Mouse (Mus musculus) hindbrain, embryonic 14.5 days (tissue): ENCODE data around the gene Pign. TPM values are rescaled to one million over a fixed set of nuclear protein-coding genes. Genes with fewer than 3 reads are reported as not detected.

Experiments
- ATAC-seq: fragments of 200-750 bp; cut with Nextera tagmentation; 2 replicates; pipeline ENCODE4 v1.8.0; 2017; ENCODE audit warnings: moderate number of reproducible peaks, mild to moderate bottlenecking, moderate TSS enrichment, moderate library complexity; ENCODE audit not compliant: low FRiP score
- DNase-seq: peaks from one replicate; pipeline ENCODE4 v3.0.0-alpha.2; 2015; ENCODE audit warnings: low spot score
- H3K27ac ChIP-seq: fragments of 300-500 bp; sonication (generic); 2 replicates; pipeline ENCODE4 v1.5.1; 2014; ENCODE audit warnings: mild to moderate bottlenecking, moderate library complexity
- H3K27me3 ChIP-seq: fragments of 300-500 bp; sonication (generic); 2 replicates; pipeline ENCODE4 v1.6.1; 2014; ENCODE audit warnings: mild to moderate bottlenecking, low read length, mixed read lengths; ENCODE audit not compliant: control insufficient read depth, insufficient read depth
- H3K36me3 ChIP-seq: fragments of 300-500 bp; sonication (generic); replicated peaks from 2 replicates; pipeline ENCODE4 v1.6.1; 2014; ENCODE audit not compliant: control insufficient read depth, insufficient read depth
- H3K4me1 ChIP-seq: fragments of 300-500 bp; sonication (generic); replicated peaks from 2 replicates; pipeline ENCODE4 v1.6.1; 2014; ENCODE audit warnings: antibody characterized with exemption, low read length, mixed read lengths; ENCODE audit not compliant: control insufficient read depth, insufficient read depth
- H3K4me2 ChIP-seq: fragments of 300-500 bp; sonication (generic); replicated peaks from 2 replicates; pipeline ENCODE4 v1.6.1; 2014; ENCODE audit warnings: mild to moderate bottlenecking, moderate library complexity
- H3K4me3 ChIP-seq: fragments of 300-500 bp; sonication (generic); replicated peaks from 2 replicates; pipeline ENCODE4 v1.5.1; 2014; ENCODE audit warnings: mild to moderate bottlenecking, low read length
- H3K9ac ChIP-seq: fragments of 300-500 bp; sonication (generic); 2 replicates; pipeline ENCODE4 v1.6.1; 2014
- H3K9me3 ChIP-seq: fragments of 300-500 bp; sonication (generic); 2 replicates; pipeline ENCODE4 v1.6.1; 2016; ENCODE audit warnings: low read length; ENCODE audit not compliant: control insufficient read depth
- WGBS: fragments of 180-500 bp; shearing (Covaris S2); extraction: QIAGEN DNeasy Blood & Tissue Kit; methylation state at CpG from one replicate; pipeline ENCODE4 v1.1.7; 2014; 5-methylcytosine and 5-hydroxymethylcytosine counted together
- polyA plus RNA-seq: library from polyadenylated mRNA; unstranded; fragments of >200 nt; fragmentation: Nextera tagmentation; extraction: Ambion mirVana; gene quantifications from 2 replicates; pipeline ENCODE4 v1.2.1, GENCODE M21; 2014

The Pign gene
- polyA plus RNA-seq, 1 experiment from 2014 or later: 14.8 TPM

DNA sequence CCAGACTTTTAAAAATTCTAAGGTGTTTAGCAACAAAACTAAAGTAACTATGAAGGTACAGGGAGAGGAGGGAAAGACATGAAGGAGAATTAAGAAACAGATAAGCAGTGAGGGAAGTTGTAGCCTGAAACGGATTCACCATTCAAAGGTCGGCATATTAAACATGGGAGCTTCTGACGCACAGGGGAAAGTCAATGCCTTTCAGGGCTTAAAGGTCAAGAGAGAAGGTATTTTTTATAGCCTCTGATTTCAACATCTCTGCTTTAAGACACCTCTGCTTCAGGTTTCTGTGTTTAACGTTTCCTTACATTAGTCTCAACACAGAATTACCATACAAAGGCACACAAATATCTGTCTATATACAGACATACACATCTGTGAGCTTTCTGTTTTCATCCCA is 113.8 kb downstream of the Pign start:
- H3K9me3 ChIP-seq: no peaks in the 10 kb centered on the region
- no peak overlapping the region for H3K4me3 ChIP-seq
- no peak overlapping the region for H3K27ac ChIP-seq
- H3K9ac ChIP-seq: no peak overlapping the region
- peaks cover 3% of the 10 kb centered on the region; the same call in 1 of the 2 replicates for H3K36me3 ChIP-seq
- no peak for DNase-seq
- H3K27me3 ChIP-seq: no peaks in the 10 kb centered on the region
- no peak overlapping the region for H3K4me2 ChIP-seq
- 88% methylated on average over 4 of the region's 4 CpGs for WGBS
- H3K4me1 ChIP-seq: no peaks in the 10 kb centered on the region
- ATAC-seq: no peak

DNA sequence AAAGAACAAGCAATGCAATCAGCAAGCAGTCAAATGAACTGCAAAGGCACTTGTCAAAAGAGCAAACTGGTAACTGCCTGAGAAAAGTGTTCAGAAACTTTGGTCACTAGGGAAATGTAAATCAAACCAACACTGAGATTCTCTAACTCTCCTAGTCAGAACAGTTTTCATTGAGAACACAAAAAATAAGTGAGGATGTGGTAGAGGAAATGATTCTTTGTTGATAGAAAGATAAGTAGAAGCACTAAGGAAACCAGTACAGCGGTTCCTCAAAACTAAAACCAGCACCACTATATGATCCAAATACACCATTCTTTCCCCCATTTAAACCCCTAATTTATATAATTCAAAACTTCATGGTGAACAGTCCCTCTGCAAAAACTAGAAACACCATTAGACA is 120.4 kb downstream of the Pign start:
- Histone ChIP-seq H3K9me3 (peaks cover 7% of the 10 kb centered on the region; the same call in 1 of the 2 replicates), H3K4me3 (no peak overlapping the region), H3K4me2 (no peak overlapping the region), H3K36me3 (peaks cover 15% of the 10 kb centered on the region), H3K9ac (no peak overlapping the region), H3K4me1 (no peaks in the 10 kb centered on the region), H3K27me3 (no peaks in the 10 kb centered on the region), H3K27ac (no peak overlapping the region)
- 97% methylated on average over 1 of the region's 1 CpGs for WGBS
- ATAC-seq (no peak), DNase-seq (no peak)

DNA sequence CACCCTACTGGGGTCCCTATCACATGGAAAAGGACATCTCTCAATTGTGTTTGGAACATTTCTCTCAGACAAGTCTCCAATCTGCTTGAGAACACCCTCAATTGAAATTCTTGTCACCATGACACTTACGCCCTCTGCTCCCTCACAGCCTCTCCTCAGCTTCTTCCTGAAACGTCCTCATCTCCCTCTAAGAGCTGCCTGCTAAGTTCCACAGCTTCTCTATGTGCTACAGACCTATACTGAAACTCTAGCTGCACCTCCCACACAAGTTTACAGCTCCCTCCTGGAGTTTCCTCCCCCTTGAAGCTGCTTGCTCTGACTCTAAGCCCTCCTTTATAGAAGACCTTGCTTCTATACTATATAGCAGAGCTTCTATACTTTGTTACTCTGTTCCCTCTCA is 139.7 kb downstream of the Pign start:
- no peak overlapping the region for H3K9ac ChIP-seq
- WGBS: 54% methylated on average over 2 of the region's 2 CpGs
- no peak overlapping the region for H3K4me2 ChIP-seq
- H3K27ac ChIP-seq: no peak overlapping the region
- peaks cover 8% of the 10 kb centered on the region; the same call in 1 of the 2 replicates for H3K36me3 ChIP-seq
- H3K27me3 ChIP-seq: no peaks in the 10 kb centered on the region
- ATAC-seq (no peak), DNase-seq (no peak)
- H3K4me1 ChIP-seq: no peaks in the 10 kb centered on the region
- no peak overlapping the region for H3K4me3 ChIP-seq
- H3K9me3 ChIP-seq: no peaks in the 10 kb centered on the region

DNA sequence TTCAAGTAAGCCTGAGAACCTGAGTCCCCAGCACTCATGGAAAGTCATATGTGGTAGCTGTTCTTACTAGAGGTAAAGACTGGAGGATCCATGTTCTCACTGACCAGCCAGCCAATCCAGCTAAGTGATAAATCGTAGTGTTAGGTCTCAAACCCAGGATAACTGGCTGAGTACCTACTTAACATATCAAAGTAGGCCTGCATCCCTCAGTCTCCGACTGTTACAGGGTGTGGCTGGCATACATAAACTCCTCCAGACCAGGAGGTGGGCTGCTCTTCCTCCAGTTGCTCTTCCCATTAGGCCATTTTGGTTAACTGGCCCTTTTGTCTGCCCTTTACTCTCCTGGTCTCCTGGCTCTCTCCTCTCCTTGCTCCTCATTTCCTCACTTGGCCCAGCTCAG is 141.2 kb downstream of the Pign start:
- Histone ChIP-seq H3K9ac (no peak overlapping the region), H3K4me3 (no peak overlapping the region), H3K36me3 (peaks cover 8% of the 10 kb centered on the region; the same call in 1 of the 2 replicates), H3K9me3 (no peaks in the 10 kb centered on the region), H3K27ac (no peak overlapping the region), H3K27me3 (no peaks in the 10 kb centered on the region), H3K4me1 (no peaks in the 10 kb centered on the region), H3K4me2 (no peak overlapping the region)
- 79% methylated on average over 2 of the region's 2 CpGs for WGBS
- no peak for ATAC-seq
- DNase-seq: no peak

DNA sequence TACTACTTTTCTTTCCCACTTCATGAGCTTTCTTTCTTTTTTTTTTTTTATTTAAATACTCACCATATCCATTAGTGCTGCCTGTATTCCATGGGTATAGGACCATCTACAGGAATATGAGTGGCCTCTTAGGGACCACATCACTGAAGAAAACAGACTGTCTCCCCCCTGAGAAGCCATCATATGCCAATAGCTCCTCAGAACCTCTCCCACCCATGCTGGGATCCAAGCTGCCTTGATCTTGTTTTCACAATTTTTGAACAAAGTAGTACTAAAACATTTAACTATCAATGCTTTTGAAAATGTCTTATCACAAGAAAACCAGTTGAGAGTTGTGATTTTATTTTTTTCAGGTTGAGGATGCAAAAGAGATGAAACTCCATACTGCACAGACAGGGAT is 145.4 kb downstream of the Pign start:
- H3K9me3 ChIP-seq: no peaks in the 10 kb centered on the region
- peaks cover 8% of the 10 kb centered on the region; the same call in 1 of the 2 replicates for H3K36me3 ChIP-seq
- no peak for ATAC-seq
- H3K9ac ChIP-seq: no peak overlapping the region
- H3K4me1 ChIP-seq: no peaks in the 10 kb centered on the region
- H3K4me2 ChIP-seq: no peak overlapping the region
- no peak for DNase-seq
- no peak overlapping the region for H3K4me3 ChIP-seq
- no peak overlapping the region for H3K27ac ChIP-seq
- H3K27me3 ChIP-seq: no peaks in the 10 kb centered on the region

DNA sequence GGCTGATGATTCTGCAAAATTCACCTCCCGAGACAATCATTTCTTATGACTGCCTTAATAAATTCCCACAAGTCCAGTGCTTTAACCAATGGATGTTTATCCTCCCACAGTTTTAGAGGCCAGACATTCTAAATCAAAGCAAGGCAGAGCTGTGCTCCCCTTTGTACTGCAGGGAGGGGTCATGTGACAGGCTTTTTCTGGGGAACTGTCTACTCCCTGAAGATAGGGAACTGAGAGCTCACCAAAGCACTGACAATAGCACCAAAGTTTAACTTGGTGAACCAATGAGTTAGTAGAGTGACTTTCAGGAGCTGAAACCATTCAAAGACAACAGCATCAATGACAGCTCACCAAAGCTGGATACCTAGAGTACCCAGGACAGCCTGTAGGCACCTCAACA is 156.4 kb downstream of the Pign start:
- no peaks in the 10 kb centered on the region for H3K36me3 ChIP-seq
- WGBS: 94% methylated on average over 1 of the region's 1 CpGs

DNA sequence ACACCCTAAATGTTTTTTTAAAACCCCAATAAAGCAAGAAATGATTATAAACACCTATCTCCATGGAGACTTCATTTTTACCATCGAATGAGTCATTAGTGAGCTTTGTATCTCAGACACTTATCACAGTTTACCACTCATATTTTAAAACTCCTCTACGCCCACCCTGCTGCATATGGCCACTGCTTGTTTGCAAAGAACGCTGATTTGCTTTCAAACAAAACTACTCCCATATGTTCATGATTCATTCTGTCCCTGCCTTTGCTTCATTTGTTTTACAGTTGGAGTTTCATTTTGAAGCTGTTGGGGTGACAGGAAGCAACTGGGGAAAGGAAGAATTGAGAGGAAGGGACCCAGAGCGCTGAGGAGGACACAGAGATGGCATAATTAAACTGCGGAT is 170.9 kb downstream of the Pign start:
- H3K36me3 ChIP-seq: no peaks in the 10 kb centered on the region
- no peaks in the 10 kb centered on the region for H3K4me1 ChIP-seq
- no peak overlapping the region for H3K4me2 ChIP-seq
- H3K9me3 ChIP-seq: no peaks in the 10 kb centered on the region
- DNase-seq (no peak), ATAC-seq (no peak)
- H3K9ac ChIP-seq: no peak overlapping the region
- H3K27me3 ChIP-seq: no peaks in the 10 kb centered on the region
- no peak overlapping the region for H3K27ac ChIP-seq
- H3K4me3 ChIP-seq: no peak overlapping the region
- WGBS: 86% methylated on average over 5 of the region's 5 CpGs

More for the DNA sequence above, 156.4 kb downstream of the Pign start:
- Histone ChIP-seq H3K4me2 (no peak overlapping the region), H3K9ac (no peak overlapping the region), H3K4me3 (no peak overlapping the region), H3K9me3 (no peaks in the 10 kb centered on the region), H3K4me1 (no peaks in the 10 kb centered on the region), H3K27me3 (no peaks in the 10 kb centered on the region), H3K27ac (no peak overlapping the region)
- ATAC-seq: no peak
- DNase-seq: no peak

DNA sequence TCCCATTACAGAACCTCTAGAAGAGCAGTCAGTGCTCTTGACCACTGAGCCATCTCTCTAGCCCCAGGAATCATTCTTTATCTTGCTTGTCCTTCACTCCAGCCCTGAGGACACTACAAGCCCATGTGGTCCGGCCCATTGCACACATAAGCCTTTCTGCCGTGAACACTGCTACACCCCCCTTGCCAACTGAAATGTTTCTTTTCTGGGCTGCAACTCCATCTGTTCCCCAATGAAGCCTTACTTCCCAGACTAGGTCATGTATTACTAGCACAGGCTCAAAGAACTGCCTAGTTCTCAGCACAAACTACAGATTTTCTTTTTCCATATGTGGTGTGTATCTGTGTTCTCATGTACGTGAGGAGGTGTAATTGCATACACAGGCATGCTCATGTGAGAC is 174.0 kb downstream of the Pign start:
- Histone ChIP-seq H3K27me3 (no peaks in the 10 kb centered on the region), H3K27ac (no peak overlapping the region), H3K9me3 (no peaks in the 10 kb centered on the region), H3K4me3 (no peak overlapping the region), H3K4me1 (no peaks in the 10 kb centered on the region), H3K36me3 (no peaks in the 10 kb centered on the region), H3K4me2 (no peak overlapping the region), H3K9ac (no peak overlapping the region)
- DNase-seq: no peak
- WGBS: 77% methylated on average over 3 of the region's 3 CpGs
- no peak for ATAC-seq

DNA sequence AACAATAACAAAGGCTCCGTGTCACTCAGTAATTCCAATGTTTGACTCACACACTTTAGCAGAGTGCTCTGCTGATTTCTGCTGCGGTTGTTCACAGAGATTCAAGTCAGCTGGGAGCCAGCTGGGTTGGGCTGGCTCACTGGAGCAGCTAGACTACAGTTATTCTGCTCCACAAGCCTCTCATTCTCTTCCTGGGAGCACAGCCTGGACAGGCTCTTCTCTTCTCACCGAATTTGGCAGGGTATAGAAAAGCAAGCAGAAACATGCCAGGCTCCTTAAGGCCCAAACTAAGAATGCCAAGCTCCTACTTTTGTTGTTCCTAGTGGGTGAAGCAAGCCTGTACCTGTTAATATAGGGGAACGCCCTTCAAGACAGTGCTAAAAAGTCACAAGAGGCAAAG is 176.4 kb downstream of the Pign start:
- Histone ChIP-seq H3K27me3 (no peaks in the 10 kb centered on the region), H3K4me3 (no peak overlapping the region), H3K36me3 (no peaks in the 10 kb centered on the region), H3K9me3 (no peaks in the 10 kb centered on the region), H3K27ac (no peak overlapping the region), H3K9ac (no peak overlapping the region), H3K4me1 (no peaks in the 10 kb centered on the region), H3K4me2 (no peak overlapping the region)
- ATAC-seq (no peak), DNase-seq (no peak)
- 68% methylated on average over 4 of the region's 4 CpGs for WGBS
